Mouse (Mus musculus) lung, embryonic 15.5 days (tissue): ENCODE results near the gene Neurl1b. TPM values are rescaled to one million over a fixed set of nuclear protein-coding genes. Genes with fewer than 3 reads are reported as not detected.
A peak's percentile ranks its signal among the peaks of the same experiment; 100 is the strongest.

Experiments used
- ATAC-seq: fragments of 200-750 bp; cut with Nextera tagmentation; 2 replicates; pipeline ENCODE4 v1.8.0; 2017; ENCODE audit warnings: moderate number of reproducible peaks, borderline replicate concordance; ENCODE audit not compliant: low FRiP score, low TSS enrichment; ENCODE audit errors: extremely low read depth
- H3K27ac ChIP-seq: fragments of 300-500 bp; sonication (generic); 2 replicates; pipeline ENCODE4 v1.5.1; 2015; ENCODE audit warnings: moderate library complexity, mild to moderate bottlenecking, inconsistent platforms
- H3K27me3 ChIP-seq: fragments of 300-500 bp; sonication (generic); 2 replicates; pipeline ENCODE4 v1.6.1; 2015; ENCODE audit warnings: inconsistent platforms
- H3K36me3 ChIP-seq: fragments of 300-500 bp; sonication (generic); 2 replicates; pipeline ENCODE4 v1.6.1; 2015; ENCODE audit warnings: inconsistent platforms
- H3K4me1 ChIP-seq: fragments of 300-500 bp; sonication (generic); 2 replicates; pipeline ENCODE4 v1.6.1; 2015; ENCODE audit warnings: inconsistent platforms
- H3K4me2 ChIP-seq: fragments of 300-500 bp; sonication (generic); 2 replicates; pipeline ENCODE4 v1.6.1; 2015; ENCODE audit warnings: inconsistent platforms, mild to moderate bottlenecking, moderate library complexity
- H3K4me3 ChIP-seq: fragments of 300-500 bp; sonication (generic); 2 replicates; pipeline ENCODE4 v1.5.1; 2015; ENCODE audit warnings: mild to moderate bottlenecking, inconsistent platforms
- H3K9ac ChIP-seq: fragments of 300-500 bp; sonication (generic); 2 replicates; pipeline ENCODE4 v1.6.1; 2015; ENCODE audit warnings: inconsistent platforms
- H3K9me3 ChIP-seq: fragments of 300-500 bp; sonication (generic); 2 replicates; pipeline ENCODE4 v1.6.1; 2016; ENCODE audit warnings: inconsistent platforms
- WGBS: fragments of 180-500 bp; shearing (Covaris S2); methylation state at CpG from one replicate; pipeline ENCODE4 v1.1.7; 2015; 5-methylcytosine and 5-hydroxymethylcytosine counted together
- polyA plus RNA-seq: library from polyadenylated mRNA; unstranded; fragments of >200 nt; fragmentation: Nextera tagmentation; extraction: Ambion mirVana; gene quantifications from 2 replicates; pipeline ENCODE4 v1.2.1, GENCODE M21; 2015

Gene Neurl1b
- polyA plus RNA-seq, 1 experiment from 2014 or later: 2.0 TPM

GRCm38 (mm10) chr17:26463984-26464383 lies 49.4 kb downstream of the Neurl1b start:
- H3K27me3 ChIP-seq: no peaks in the 10 kb centered on the region
- no peak overlapping the region for H3K4me3 ChIP-seq
- ATAC-seq: no peak
- no peak overlapping the region for H3K4me2 ChIP-seq
- no peak overlapping the region for H3K27ac ChIP-seq
- H3K9me3 ChIP-seq: no peaks in the 10 kb centered on the region
- peaks cover 15% of the 10 kb centered on the region; the same call in 1 of the 2 replicates for H3K4me1 ChIP-seq
- 26% methylated on average over 4 of the region's 4 CpGs for WGBS
- H3K36me3 ChIP-seq: no peaks in the 10 kb centered on the region
- H3K9ac ChIP-seq: no peak overlapping the region

- Histone ChIP-seq H3K9me3 (no peaks in the 10 kb centered on the region), H3K27ac (peak overlapping the region; percentile 47), H3K36me3 (no peaks in the 10 kb centered on the region), H3K9ac (no peak overlapping the region), H3K4me1 (peaks cover 15% of the 10 kb centered on the region; the same call in 1 of the 2 replicates), H3K4me3 (no peak overlapping the region), H3K4me2 (no peak overlapping the region), H3K27me3 (no peaks in the 10 kb centered on the region)
- WGBS: 72% methylated on average over 9 of the region's 9 CpGs
- ATAC-seq: 0 out of 2 replicates have a peak, but pooled peaks have one; percentile 31
These were observed 49.9 kb downstream of the Neurl1b start for GRCm38 (mm10) chr17:26464481-26464880.

GRCm38 (mm10) chr17:26464972-26465371 lies 50.3 kb downstream of the Neurl1b start:
- WGBS: 55% methylated on average over 7 of the region's 7 CpGs
- H3K4me2 ChIP-seq: no peak overlapping the region
- H3K4me1 ChIP-seq: peaks cover 15% of the 10 kb centered on the region; the same call in 1 of the 2 replicates
- H3K27ac ChIP-seq: peak overlapping the region; percentile 47
- ATAC-seq: 0 out of 2 replicates have a peak, but pooled peaks have one; percentile 40
- H3K36me3 ChIP-seq: no peaks in the 10 kb centered on the region
- no peaks in the 10 kb centered on the region for H3K27me3 ChIP-seq
- no peaks in the 10 kb centered on the region for H3K9me3 ChIP-seq
- H3K4me3 ChIP-seq: no peak overlapping the region
- H3K9ac ChIP-seq: no peak overlapping the region

- no peak overlapping the region for H3K9ac ChIP-seq
- H3K4me2 ChIP-seq: peak overlapping the region; percentile 39
- ATAC-seq: peak; percentile 56; the same call in 1 of the 2 replicates
- H3K4me1 ChIP-seq: peaks cover 15% of the 10 kb centered on the region; the same call in 1 of the 2 replicates
- 3% methylated on average over 4 of the region's 4 CpGs for WGBS
- H3K36me3 ChIP-seq: no peaks in the 10 kb centered on the region
- H3K9me3 ChIP-seq: no peaks in the 10 kb centered on the region
- no peaks in the 10 kb centered on the region for H3K27me3 ChIP-seq
- peak overlapping the region; percentile 21; the same call in 1 of the 2 replicates for H3K27ac ChIP-seq
- no peak overlapping the region for H3K4me3 ChIP-seq
These were observed 52.1 kb downstream of the Neurl1b start for GRCm38 (mm10) chr17:26466741-26467150.

- 69% methylated on average over 4 of the region's 4 CpGs for WGBS
- Histone ChIP-seq H3K4me3 (no peak overlapping the region), H3K36me3 (no peaks in the 10 kb centered on the region), H3K9ac (no peak overlapping the region), H3K4me1 (peaks cover 15% of the 10 kb centered on the region; the same call in 1 of the 2 replicates), H3K27ac (no peak overlapping the region), H3K9me3 (no peaks in the 10 kb centered on the region), H3K4me2 (no peak overlapping the region), H3K27me3 (no peaks in the 10 kb centered on the region)
- no peak for ATAC-seq
These were observed 53.0 kb downstream of the Neurl1b start for GRCm38 (mm10) chr17:26467619-26468018.

- H3K4me1 ChIP-seq: peaks cover 15% of the 10 kb centered on the region; the same call in 1 of the 2 replicates
- 74% methylated on average over 13 of the region's 13 CpGs for WGBS
These were observed 53.7 kb downstream of the Neurl1b start for GRCm38 (mm10) chr17:26468102-26468894.

GRCm38 (mm10) chr17:26476871-26477270 lies 62.2 kb downstream of the Neurl1b start:
- no peaks in the 10 kb centered on the region for H3K36me3 ChIP-seq
- 57% methylated on average over 6 of the region's 6 CpGs for WGBS
- ATAC-seq: no peak

More at GRCm38 (mm10) chr17:26468102-26468894, 53.7 kb downstream of the Neurl1b start:
- H3K9me3 ChIP-seq: no peaks in the 10 kb centered on the region
- H3K4me2 ChIP-seq: no peak overlapping the region
- H3K36me3 ChIP-seq: no peaks in the 10 kb centered on the region
- no peak overlapping the region for H3K9ac ChIP-seq
- no peaks in the 10 kb centered on the region for H3K27me3 ChIP-seq
- no peak overlapping the region for H3K27ac ChIP-seq
- H3K4me3 ChIP-seq: no peak overlapping the region
- ATAC-seq: no peak

GRCm38 (mm10) chr17:26478672-26479071 lies 64.0 kb downstream of the Neurl1b start:
- 71% methylated on average over 4 of the region's 4 CpGs for WGBS
- no peaks in the 10 kb centered on the region for H3K9me3 ChIP-seq
- H3K27ac ChIP-seq: no peak overlapping the region
- no peaks in the 10 kb centered on the region for H3K36me3 ChIP-seq
- ATAC-seq: no peak
- no peak overlapping the region for H3K4me2 ChIP-seq
- H3K4me1 ChIP-seq: no peaks in the 10 kb centered on the region
- no peak overlapping the region for H3K9ac ChIP-seq
- no peaks in the 10 kb centered on the region for H3K27me3 ChIP-seq
- H3K4me3 ChIP-seq: no peak overlapping the region

More at GRCm38 (mm10) chr17:26476871-26477270, 62.2 kb downstream of the Neurl1b start:
- Histone ChIP-seq H3K4me1 (no peaks in the 10 kb centered on the region), H3K9ac (no peak overlapping the region), H3K27me3 (no peaks in the 10 kb centered on the region), H3K9me3 (no peaks in the 10 kb centered on the region), H3K4me3 (no peak overlapping the region), H3K4me2 (no peak overlapping the region), H3K27ac (no peak overlapping the region)

- H3K9ac ChIP-seq: no peak overlapping the region
These were observed 65.0 kb downstream of the Neurl1b start for GRCm38 (mm10) chr17:26479619-26480018.

GRCm38 (mm10) chr17:26480956-26481355 lies 66.3 kb downstream of the Neurl1b start:
- no peak overlapping the region for H3K4me3 ChIP-seq
- 84% methylated on average over 4 of the region's 4 CpGs for WGBS
- no peaks in the 10 kb centered on the region for H3K27me3 ChIP-seq
- H3K4me1 ChIP-seq: no peaks in the 10 kb centered on the region
- no peaks in the 10 kb centered on the region for H3K9me3 ChIP-seq
- no peak overlapping the region for H3K4me2 ChIP-seq
- H3K9ac ChIP-seq: no peak overlapping the region
- no peak for ATAC-seq
- H3K36me3 ChIP-seq: no peaks in the 10 kb centered on the region
- no peak overlapping the region for H3K27ac ChIP-seq

More at GRCm38 (mm10) chr17:26479619-26480018, 65.0 kb downstream of the Neurl1b start:
- Histone ChIP-seq H3K4me3 (no peak overlapping the region), H3K27ac (no peak overlapping the region), H3K4me1 (no peaks in the 10 kb centered on the region), H3K27me3 (no peaks in the 10 kb centered on the region), H3K4me2 (no peak overlapping the region), H3K9me3 (no peaks in the 10 kb centered on the region), H3K36me3 (no peaks in the 10 kb centered on the region)
- WGBS: 62% methylated on average over 6 of the region's 6 CpGs
- ATAC-seq: no peak

- H3K27ac ChIP-seq: no peak overlapping the region
- ATAC-seq: no peak
- H3K9me3 ChIP-seq: no peaks in the 10 kb centered on the region
- peaks cover 8% of the 10 kb centered on the region for H3K4me1 ChIP-seq
- H3K9ac ChIP-seq: no peak overlapping the region
- no peak overlapping the region for H3K4me2 ChIP-seq
- 82% methylated on average over 14 of the region's 14 CpGs for WGBS
- H3K27me3 ChIP-seq: no peaks in the 10 kb centered on the region
- no peak overlapping the region for H3K4me3 ChIP-seq
- H3K36me3 ChIP-seq: no peaks in the 10 kb centered on the region
These were observed 70.2 kb downstream of the Neurl1b start for GRCm38 (mm10) chr17:26484626-26485421.
